Comparison of ENCODE assay signal across 8 mouse cellular contexts in genomic region chr13:35189028-35189711, GRCm38 (mm10).
DNase-seq lines count a peak whose midpoint lies in the region; ATAC-seq lines count a peak whose summit lies in the region.

No protein-coding gene starts in this region.

- H3K9ac ChIP-seq in hindbrain, embryonic 14.5 days: peak overlapping the region; percentile 40; the same call in 1 of the 2 replicates

- ATAC-seq in frontal cortex, adult (ENCODE audit: low TSS enrichment): peak; percentile 78
- peak; percentile 82 for ATAC-seq in hindbrain, embryonic 14.5 days (ENCODE audit: low FRiP score)

- no peaks in the 10 kb centered on the region for H3K27me3 ChIP-seq in hindbrain, embryonic 14.5 days (ENCODE audit: control insufficient read depth, insufficient read depth, low read length)

- peak overlapping the region; percentile 72 for H3K27ac ChIP-seq in hindbrain, embryonic 14.5 days

- DNase-seq in CD4-positive helper T cell, adult 2 months (ENCODE audit: low read depth, low spot score): peak; percentile 80
- DNase-seq in adrenal gland, postnatal 25 days: peak; percentile 33
- peak; percentile 59 for DNase-seq in hindbrain, embryonic 14.5 days (ENCODE audit: low spot score)
- DNase-seq in left cerebral cortex, adult 11 months (ENCODE audit: low spot score): peak; percentile 7
- peak; percentile 56 for DNase-seq in lung, postnatal 36 days
- DNase-seq in right cerebral cortex, postnatal 14 days: peak; percentile 27
- peak; percentile 19 for DNase-seq in urinary bladder, postnatal 25 days (ENCODE audit: low spot score)

- peaks cover 9% of the 10 kb centered on the region for H3K4me1 ChIP-seq in hindbrain, embryonic 14.5 days (replicated peaks; ENCODE audit: control insufficient read depth, insufficient read depth, low read length)

- H3K4me3 ChIP-seq in hindbrain, embryonic 14.5 days (replicated peaks; ENCODE audit: low read length): no peak overlapping the region

- 43% methylated on average over 16 of the region's 16 CpGs for WGBS in hindbrain, embryonic 14.5 days

- no peaks in the 10 kb centered on the region for H3K36me3 ChIP-seq in hindbrain, embryonic 14.5 days (replicated peaks; ENCODE audit: control insufficient read depth, insufficient read depth)

- H3K9me3 ChIP-seq in hindbrain, embryonic 14.5 days (ENCODE audit: control insufficient read depth, low read length): no peaks in the 10 kb centered on the region

- H3K4me2 ChIP-seq in hindbrain, embryonic 14.5 days (replicated peaks): peak overlapping the region; percentile 32

Comparison
In these comparisons a context has a peak if more than half of its experiments do, and no peak if none do; other contexts are left out.
1. DNase-seq: peak in every context shown above with its lines; median percentile 80 in CD4-positive helper T cell, adult 2 months; 59 in hindbrain, embryonic 14.5 days; 56 in lung, postnatal 36 days; 33 in adrenal gland, postnatal 25 days; 27 in right cerebral cortex, postnatal 14 days; 19 in urinary bladder, postnatal 25 days; 7 in left cerebral cortex, adult 11 months.